Mouse (Mus musculus) intestine, postnatal 0 days (tissue): ENCODE measurements around the gene Slc45a1. TPM values are rescaled to one million over a fixed set of nuclear protein-coding genes. Genes with fewer than 3 reads are reported as not detected.
A peak's percentile ranks its signal among the peaks of the same experiment; 100 is the strongest.

Source experiments
- ATAC-seq: fragments of 200-750 bp; cut with Nextera tagmentation; 2 replicates; pipeline ENCODE4 v1.8.0; 2017; ENCODE audit warnings: mild to moderate bottlenecking, moderate TSS enrichment, moderate library complexity
- H3K27ac ChIP-seq: fragments of 300-500 bp; sonication (generic); 2 replicates; pipeline ENCODE4 v1.5.1; 2014; ENCODE audit warnings: mild to moderate bottlenecking, low read depth, low read length, moderate library complexity
- H3K27me3 ChIP-seq: fragments of 300-500 bp; sonication (generic); replicated peaks from 2 replicates; pipeline ENCODE4 v1.6.1; 2014; ENCODE audit warnings: low read length, mixed read lengths; ENCODE audit not compliant: control insufficient read depth, insufficient read depth
- H3K36me3 ChIP-seq: fragments of 300-500 bp; sonication (generic); 2 replicates; pipeline ENCODE4 v1.6.1; 2014; ENCODE audit warnings: mild to moderate bottlenecking, moderate library complexity; ENCODE audit not compliant: control insufficient read depth, insufficient read depth
- H3K4me1 ChIP-seq: fragments of 300-500 bp; sonication (generic); replicated peaks from 2 replicates; pipeline ENCODE4 v1.6.1; 2014; ENCODE audit warnings: antibody characterized with exemption, low read length, mixed read lengths; ENCODE audit not compliant: control insufficient read depth, insufficient read depth
- H3K4me2 ChIP-seq: fragments of 300-500 bp; sonication (generic); replicated peaks from 2 replicates; pipeline ENCODE4 v1.6.1; 2014; ENCODE audit warnings: low read depth, mild to moderate bottlenecking, moderate library complexity
- H3K4me3 ChIP-seq: fragments of 300-500 bp; sonication (generic); 2 replicates; pipeline ENCODE4 v1.5.1; 2014; ENCODE audit warnings: low read depth, low read length
- H3K9ac ChIP-seq: fragments of 300-500 bp; sonication (generic); 2 replicates; pipeline ENCODE4 v1.6.1; 2014; ENCODE audit warnings: mild to moderate bottlenecking, low read depth, low read length
- H3K9me3 ChIP-seq: fragments of 300-500 bp; sonication (generic); 2 replicates; pipeline ENCODE4 v1.6.1; 2016; ENCODE audit warnings: mixed run types; ENCODE audit not compliant: control insufficient read depth
- CTCF ChIP-seq: sonication (generic); IDR thresholded peaks from 2 replicates; pipeline ENCODE4 v1.5.1; 2016; ENCODE audit warnings: low read depth, mild to moderate bottlenecking, control low read depth, antibody characterized with exemption, moderate library complexity
- WGBS: fragments of 180-500 bp; shearing (Covaris S2); extraction: QIAGEN DNeasy Blood & Tissue Kit; methylation state at CpG from one replicate; pipeline ENCODE4 v1.1.7; 2014; 5-methylcytosine and 5-hydroxymethylcytosine counted together
- polyA plus RNA-seq: library from polyadenylated mRNA; unstranded; fragments of >200 nt; fragmentation: Nextera tagmentation; extraction: Ambion mirVana; gene quantifications from 2 replicates; pipeline ENCODE4 v1.2.1, GENCODE M21; 2015

The Slc45a1 gene
- polyA plus RNA-seq, 1 experiment from 2014 or later: 0.81 TPM

DNA sequence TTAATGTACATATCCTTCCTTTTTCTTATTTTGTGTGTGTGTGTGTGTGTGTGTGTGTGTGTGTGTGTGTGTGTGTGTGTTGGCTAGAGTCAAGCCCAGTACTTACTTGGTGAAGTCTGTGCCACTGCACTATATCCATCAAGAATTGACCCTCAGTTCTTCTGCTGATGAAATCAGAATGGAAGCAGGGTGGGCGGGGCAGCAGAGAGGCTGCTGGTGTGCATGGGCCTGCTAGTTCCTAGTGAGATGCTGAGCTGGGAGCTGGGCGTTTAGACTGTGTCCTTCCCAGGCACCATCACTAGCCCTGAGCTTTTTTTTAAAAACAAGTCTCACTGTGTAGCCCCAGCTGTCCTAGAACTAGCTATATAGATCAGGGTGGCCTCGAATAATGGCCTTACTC lies 56.9 kb downstream of the Slc45a1 start:
- H3K36me3 ChIP-seq: no peaks in the 10 kb centered on the region; the same call in 1 of the 2 replicates
- no peak overlapping the region for H3K27ac ChIP-seq
- H3K27me3 ChIP-seq: no peaks in the 10 kb centered on the region
- ATAC-seq: no peak
- H3K9me3 ChIP-seq: no peaks in the 10 kb centered on the region
- H3K4me1 ChIP-seq: peaks cover 7% of the 10 kb centered on the region; the same call in 1 of the 2 replicates
- 60% methylated on average over 3 of the region's 3 CpGs for WGBS
- no peak for TF ChIP-seq CTCF
- no peak overlapping the region for H3K4me2 ChIP-seq
- H3K4me3 ChIP-seq: no peak overlapping the region
- no peak overlapping the region for H3K9ac ChIP-seq

DNA sequence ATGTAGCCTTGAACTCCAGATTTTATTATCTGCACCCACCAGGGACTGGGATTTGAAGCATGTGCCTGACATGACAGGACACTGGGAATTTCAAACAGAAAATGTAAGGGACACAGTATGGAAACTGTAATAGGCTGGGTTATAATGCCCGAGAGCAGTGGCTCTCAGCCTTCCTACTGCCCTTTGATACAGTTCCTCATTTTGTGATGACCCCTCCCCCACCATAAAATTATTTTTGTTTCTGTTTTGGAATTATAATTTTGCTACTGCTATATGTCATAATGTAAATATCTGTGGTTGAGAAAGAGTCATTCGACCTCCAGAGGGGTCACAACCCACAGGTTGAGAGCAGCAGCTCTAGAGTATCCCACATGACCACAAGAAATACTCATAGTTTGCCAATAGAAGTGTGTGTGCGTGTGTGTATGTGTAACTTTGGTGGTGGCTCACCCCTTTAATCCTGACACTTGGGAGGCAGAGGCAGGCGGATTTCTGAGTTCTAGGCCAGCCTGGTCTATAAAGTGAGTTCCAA lies 57.6 kb downstream of the Slc45a1 start:
- no peak for TF ChIP-seq CTCF
- peak overlapping the region; percentile 46; the same call in 1 of the 2 replicates for H3K27ac ChIP-seq
- WGBS: 84% methylated on average over 4 of the region's 4 CpGs
- no peak for ATAC-seq
- H3K4me2 ChIP-seq: no peak overlapping the region
- H3K27me3 ChIP-seq: no peaks in the 10 kb centered on the region
- no peak overlapping the region for H3K9ac ChIP-seq
- H3K36me3 ChIP-seq: no peaks in the 10 kb centered on the region
- H3K4me1 ChIP-seq: peaks cover 12% of the 10 kb centered on the region; the same call in 1 of the 2 replicates
- H3K4me3 ChIP-seq: no peak overlapping the region
- no peaks in the 10 kb centered on the region for H3K9me3 ChIP-seq

DNA sequence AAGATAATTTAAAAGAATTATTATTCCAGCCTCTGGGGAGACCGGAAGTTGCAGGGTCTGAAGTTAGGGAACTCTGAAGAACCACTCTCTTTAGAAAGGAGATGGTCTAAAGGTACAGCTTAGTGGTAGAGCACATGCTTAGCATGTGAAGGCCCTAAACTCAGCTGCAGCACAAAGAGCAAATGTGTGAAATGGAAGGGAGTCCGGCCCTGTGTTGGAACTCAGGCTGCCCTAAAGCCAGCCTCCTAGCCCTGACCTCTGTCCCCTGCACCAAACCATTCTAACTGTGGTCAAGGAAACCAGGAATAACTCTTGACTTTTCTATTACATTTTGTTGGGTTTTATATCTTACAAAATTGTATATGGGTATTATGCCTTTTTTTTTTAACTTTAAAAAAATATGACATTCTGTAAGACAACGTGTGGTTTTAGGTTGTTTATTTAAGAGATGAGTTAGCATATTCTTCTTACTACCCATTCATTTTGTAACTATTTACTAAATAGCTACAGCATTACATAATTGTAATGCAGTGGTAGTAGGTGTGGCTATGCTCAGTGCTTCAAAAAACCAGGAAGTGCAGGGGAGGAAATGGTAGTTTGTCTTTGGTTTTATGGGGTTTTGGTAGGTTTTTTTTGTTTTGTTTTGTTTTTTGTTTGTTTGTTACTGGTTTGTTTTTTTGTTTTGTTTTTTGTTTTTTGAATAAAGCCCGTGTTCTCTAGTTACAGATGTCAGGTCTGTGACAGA lies 58.3 kb downstream of the Slc45a1 start:
- Histone ChIP-seq H3K4me2 (no peak overlapping the region), H3K9me3 (no peaks in the 10 kb centered on the region), H3K9ac (no peak overlapping the region), H3K4me1 (peaks cover 12% of the 10 kb centered on the region; the same call in 1 of the 2 replicates), H3K27ac (peak overlapping the region; percentile 46), H3K27me3 (no peaks in the 10 kb centered on the region), H3K4me3 (no peak overlapping the region), H3K36me3 (no peaks in the 10 kb centered on the region)
- WGBS: 47% methylated on average over 4 of the region's 4 CpGs
- TF ChIP-seq CTCF: no peak
- ATAC-seq: no peak

DNA sequence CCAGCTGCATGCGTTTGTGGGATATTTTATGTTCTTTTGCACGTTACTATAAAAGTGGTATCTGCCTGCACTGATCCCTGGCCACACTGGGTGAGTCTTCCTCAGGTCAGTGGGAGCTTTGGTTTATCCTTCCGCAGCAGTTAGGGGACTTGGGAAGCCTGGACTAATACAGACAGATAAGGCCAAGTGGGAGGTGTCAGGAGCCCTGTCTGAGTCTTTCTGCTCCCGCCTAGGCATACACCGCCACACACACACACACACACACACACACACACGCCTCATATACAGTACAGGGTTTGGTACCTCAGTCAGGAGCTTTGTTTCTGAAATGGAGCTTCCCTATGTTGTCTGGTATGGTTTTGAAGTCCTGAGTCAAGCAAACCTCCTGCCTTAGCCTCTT lies 59.9 kb downstream of the Slc45a1 start:
- Histone ChIP-seq H3K4me3 (no peak overlapping the region), H3K9ac (no peak overlapping the region), H3K4me1 (peaks cover 17% of the 10 kb centered on the region; the same call in 1 of the 2 replicates), H3K27ac (no peak overlapping the region), H3K4me2 (no peak overlapping the region), H3K9me3 (no peaks in the 10 kb centered on the region), H3K36me3 (no peaks in the 10 kb centered on the region), H3K27me3 (no peaks in the 10 kb centered on the region)
- WGBS: 33% methylated on average over 6 of the region's 6 CpGs
- ATAC-seq: no peak
- no peak for TF ChIP-seq CTCF

DNA sequence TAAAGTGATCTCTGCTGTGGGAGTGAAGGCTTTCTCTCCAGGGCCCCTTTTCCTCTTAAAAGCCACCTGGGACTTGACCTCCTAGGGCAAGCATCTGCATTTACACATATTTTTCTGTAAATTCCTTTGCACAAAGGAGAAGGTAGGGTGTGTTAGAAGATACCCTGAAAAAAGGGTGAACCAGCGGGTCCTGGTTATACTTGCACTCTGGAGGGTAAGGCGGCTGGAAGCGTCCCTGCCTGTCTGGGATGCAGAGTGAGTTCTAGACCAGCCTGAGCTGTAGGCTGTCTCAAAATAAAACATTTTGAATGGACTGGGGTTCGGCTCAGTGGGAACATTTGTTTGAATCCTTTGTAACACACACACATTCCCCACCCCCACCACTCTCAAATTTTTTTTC lies 60.4 kb downstream of the Slc45a1 start:
- Histone ChIP-seq H3K27ac (no peak overlapping the region), H3K36me3 (no peaks in the 10 kb centered on the region), H3K4me1 (peaks cover 20% of the 10 kb centered on the region; the same call in 1 of the 2 replicates), H3K9ac (no peak overlapping the region), H3K9me3 (no peaks in the 10 kb centered on the region), H3K4me3 (no peak overlapping the region), H3K27me3 (no peaks in the 10 kb centered on the region), H3K4me2 (no peak overlapping the region)
- no peak for ATAC-seq
- no peak for TF ChIP-seq CTCF
- 55% methylated on average over 4 of the region's 4 CpGs for WGBS

DNA sequence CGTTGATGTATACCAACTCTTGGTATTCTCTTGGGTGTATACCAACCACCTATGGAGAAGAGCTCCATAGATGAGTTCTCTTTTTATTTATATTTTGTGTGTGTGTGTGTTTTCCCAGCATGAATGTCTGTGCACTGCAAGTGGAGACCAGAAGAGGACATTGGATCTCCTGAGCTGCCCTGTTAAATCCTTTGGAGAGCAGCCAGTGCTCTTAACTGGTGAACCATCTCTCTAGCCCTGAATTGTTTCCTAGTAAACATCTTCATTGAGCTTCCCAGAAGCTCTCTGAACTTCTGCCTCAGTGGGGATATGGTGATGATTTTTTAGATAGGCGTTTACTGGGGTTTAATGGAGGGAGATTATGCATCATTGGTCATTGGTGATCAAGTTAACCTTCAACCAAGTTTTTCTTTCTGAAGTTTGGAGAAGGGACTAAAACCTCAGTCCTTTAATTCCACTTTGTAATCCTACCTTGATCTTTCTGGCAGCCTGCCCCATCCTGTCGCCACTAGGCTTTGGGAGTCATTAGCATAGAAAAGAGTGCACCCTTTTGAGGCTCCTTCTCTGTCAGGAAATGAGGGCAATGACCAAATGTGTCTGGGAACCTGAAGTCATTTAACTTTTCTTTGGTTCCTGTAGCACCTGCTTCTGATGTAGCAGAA lies 61.2 kb downstream of the Slc45a1 start:
- H3K4me2 ChIP-seq: no peak overlapping the region

More for the DNA sequence above, 61.2 kb downstream of the Slc45a1 start:
- no peaks in the 10 kb centered on the region for H3K27me3 ChIP-seq
- H3K36me3 ChIP-seq: no peaks in the 10 kb centered on the region
- no peak for TF ChIP-seq CTCF
- H3K4me3 ChIP-seq: no peak overlapping the region
- no peak overlapping the region for H3K9ac ChIP-seq
- ATAC-seq: no peak
- H3K9me3 ChIP-seq: no peaks in the 10 kb centered on the region
- H3K27ac ChIP-seq: no peak overlapping the region
- H3K4me1 ChIP-seq: peaks cover 20% of the 10 kb centered on the region; the same call in 1 of the 2 replicates
- 27% methylated on average over 3 of the region's 3 CpGs for WGBS
